Mouse (Mus musculus): Measurements from ENCODE around the gene Ech1. TPM values are rescaled to one million over a fixed set of nuclear protein-coding genes. Genes with fewer than 3 reads are reported as not detected.

Ech1 gene
- total and polyA plus RNA-seq, 2 experiments from 2014 or later, result 806 to 823 TPM

DNA sequence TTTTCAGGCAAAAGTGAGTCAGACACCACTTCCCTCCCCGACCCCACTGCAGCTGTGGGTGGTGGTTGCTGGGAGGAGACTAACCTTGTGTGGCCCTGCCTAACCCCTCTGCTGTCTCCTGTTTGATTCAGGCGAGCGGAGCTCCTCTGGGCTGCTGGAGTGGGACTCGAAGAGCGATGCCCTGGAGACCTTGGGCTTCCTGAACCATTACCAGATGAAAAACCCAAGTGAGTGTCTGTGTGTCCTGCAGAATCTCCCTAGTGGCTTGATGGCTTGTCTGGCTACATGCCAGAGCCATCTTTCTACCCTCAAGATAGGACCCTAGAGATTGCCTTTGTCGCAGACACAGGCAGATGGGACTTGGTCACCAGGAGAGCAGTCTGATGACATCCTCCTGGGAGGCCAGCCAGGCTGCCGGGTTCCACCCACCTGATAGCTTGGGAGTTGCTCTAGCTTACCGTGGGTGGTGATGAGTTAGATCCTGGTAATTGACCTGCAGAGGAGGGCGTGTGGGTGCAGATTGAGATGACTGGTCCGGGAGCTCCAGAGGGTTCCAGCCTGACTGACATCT is 3.7 kb upstream of the Ech1 start:
- peak overlapping the region; percentile 66 for H3K27ac ChIP-seq (ENCODE audit: low read depth)
- ATAC-seq (ENCODE audit: insufficient read depth, low read depth) (no peak), DNase-seq (ENCODE audit: low spot score) (no peak)
- 42% methylated on average over 10 of the region's 10 CpGs for WGBS
- H3K9ac ChIP-seq (replicated peaks; ENCODE audit: low read depth, low read length), result no peak overlapping the region
- no peaks in the 10 kb centered on the region for H3K27me3 ChIP-seq (ENCODE audit: control insufficient read depth, insufficient read depth, low read length)
- TF ChIP-seq CTCF (IDR thresholded peaks at IDR 0.05; ENCODE audit: low read depth), result no peak
- TF ChIP-seq EP300 (IDR thresholded peaks at IDR 0.05; ENCODE audit: low read depth), result no peak
- H3K36me3 ChIP-seq (replicated peaks; ENCODE audit: control insufficient read depth, insufficient read depth, low read length), result peaks cover 67% of the 10 kb centered on the region
- no peaks in the 10 kb centered on the region for H3K9me3 ChIP-seq (replicated peaks; ENCODE audit: control insufficient read depth, low read length)
- no peak overlapping the region for H3K4me2 ChIP-seq (ENCODE audit: low read depth, low read length)
- peaks cover 19% of the 10 kb centered on the region for H3K4me1 ChIP-seq (ENCODE audit: control insufficient read depth, insufficient read depth)
- no peak overlapping the region for H3K4me3 ChIP-seq (ENCODE audit: low read depth, low read length)

DNA sequence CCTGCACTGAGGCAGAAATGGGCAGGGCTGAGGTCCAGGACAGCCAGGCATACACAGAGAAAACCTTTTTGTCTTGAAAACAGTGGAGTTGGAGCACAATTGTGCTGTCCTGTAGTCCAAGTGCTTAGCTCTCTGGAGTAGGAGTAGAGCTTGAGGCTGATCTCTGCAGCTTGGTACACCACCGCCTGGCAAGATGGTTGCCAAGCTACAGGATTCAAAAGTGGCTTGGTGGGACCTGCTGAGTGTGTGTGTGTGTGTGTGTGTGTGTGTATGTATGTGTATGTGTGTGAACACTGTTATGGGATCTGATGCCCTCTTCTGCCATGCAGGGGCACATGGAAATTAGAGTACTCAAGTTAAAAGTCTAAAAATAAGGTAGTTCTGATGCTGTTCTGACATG is 2.5 kb upstream of the Ech1 start:
- Histone ChIP-seq H3K4me2 (ENCODE audit: low read depth, low read length) (no peak overlapping the region), H3K36me3 (replicated peaks; ENCODE audit: control insufficient read depth, insufficient read depth, low read length) (peaks cover 55% of the 10 kb centered on the region), H3K4me3 (ENCODE audit: low read depth, low read length) (no peak overlapping the region), H3K4me1 (ENCODE audit: control insufficient read depth, insufficient read depth) (peaks cover 24% of the 10 kb centered on the region), H3K27ac (ENCODE audit: low read depth) (peak overlapping the region; percentile 94), H3K9me3 (replicated peaks; ENCODE audit: control insufficient read depth, low read length) (no peaks in the 10 kb centered on the region), H3K27me3 (ENCODE audit: control insufficient read depth, insufficient read depth, low read length) (no peaks in the 10 kb centered on the region), H3K9ac (replicated peaks; ENCODE audit: low read depth, low read length) (no peak overlapping the region)
- ATAC-seq (ENCODE audit: insufficient read depth, low read depth), result no peak
- WGBS, result 61% methylated on average over 1 of the region's 1 CpGs
- DNase-seq (ENCODE audit: low spot score), result no peak
- no peak for TF ChIP-seq CTCF (IDR thresholded peaks at IDR 0.05; ENCODE audit: low read depth)
- TF ChIP-seq EP300 (IDR thresholded peaks at IDR 0.05; ENCODE audit: low read depth), result no peak

DNA sequence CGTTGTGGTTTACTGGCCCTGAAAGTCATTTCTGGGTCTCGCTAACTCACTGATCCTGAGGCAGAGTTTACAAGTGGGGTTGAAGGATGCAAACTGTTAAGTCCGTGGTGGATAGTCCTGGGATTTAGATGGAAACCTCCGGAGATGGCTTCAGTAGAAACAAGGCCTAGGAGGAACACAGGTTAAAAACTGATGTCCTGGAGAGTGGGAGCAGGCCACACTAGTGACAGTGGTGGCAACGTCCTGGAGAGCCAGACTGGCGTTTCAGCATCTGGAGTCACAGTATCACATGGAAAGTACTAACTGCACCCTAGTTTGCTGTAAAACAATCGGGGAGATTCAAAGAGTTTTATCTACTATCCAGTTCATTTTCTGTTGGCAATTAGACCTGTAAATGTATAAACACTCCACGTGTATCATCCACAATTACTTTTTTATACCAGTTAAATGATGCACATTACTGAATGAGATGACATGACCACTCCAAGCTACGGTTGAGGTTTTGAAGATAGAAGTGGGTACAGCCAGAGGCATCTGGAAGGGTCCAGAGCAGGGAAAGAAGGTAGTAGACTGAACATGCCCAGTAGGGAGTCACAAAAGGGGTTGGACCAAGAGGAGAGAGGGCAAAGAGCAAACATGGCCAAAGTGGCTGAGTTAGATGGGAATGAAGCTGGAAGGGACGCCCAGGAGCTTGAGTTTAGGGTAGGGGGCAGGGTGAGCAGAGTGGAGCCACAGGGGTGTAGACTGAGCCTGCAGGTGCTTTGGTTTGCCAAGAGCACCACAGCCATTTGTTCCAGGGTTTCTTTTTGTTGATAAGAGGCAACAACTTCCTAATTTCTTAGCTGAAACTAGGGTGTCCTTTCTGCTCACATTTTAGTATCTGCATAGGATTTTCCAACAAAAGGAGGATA is 1.8 kb upstream of the Ech1 start:
- H3K9me3 ChIP-seq (replicated peaks; ENCODE audit: control insufficient read depth, low read length), result no peaks in the 10 kb centered on the region
- H3K4me1 ChIP-seq (ENCODE audit: control insufficient read depth, insufficient read depth), result peaks cover 27% of the 10 kb centered on the region
- no peak overlapping the region for H3K4me3 ChIP-seq (ENCODE audit: low read depth, low read length)
- no peak overlapping the region for H3K4me2 ChIP-seq (ENCODE audit: low read depth, low read length)
- H3K9ac ChIP-seq (replicated peaks; ENCODE audit: low read depth, low read length), result no peak overlapping the region
- no peak for ATAC-seq (ENCODE audit: insufficient read depth, low read depth)
- H3K27me3 ChIP-seq (ENCODE audit: control insufficient read depth, insufficient read depth, low read length), result no peaks in the 10 kb centered on the region
- DNase-seq (ENCODE audit: low spot score), result no peak
- 51% methylated on average over 10 of the region's 10 CpGs for WGBS
- H3K27ac ChIP-seq (ENCODE audit: low read depth), result peak overlapping the region; percentile 94
- peaks cover 48% of the 10 kb centered on the region for H3K36me3 ChIP-seq (replicated peaks; ENCODE audit: control insufficient read depth, insufficient read depth, low read length)
- TF ChIP-seq EP300 (IDR thresholded peaks at IDR 0.05; ENCODE audit: low read depth) (no peak), CTCF (IDR thresholded peaks at IDR 0.05; ENCODE audit: low read depth) (no peak)

DNA sequence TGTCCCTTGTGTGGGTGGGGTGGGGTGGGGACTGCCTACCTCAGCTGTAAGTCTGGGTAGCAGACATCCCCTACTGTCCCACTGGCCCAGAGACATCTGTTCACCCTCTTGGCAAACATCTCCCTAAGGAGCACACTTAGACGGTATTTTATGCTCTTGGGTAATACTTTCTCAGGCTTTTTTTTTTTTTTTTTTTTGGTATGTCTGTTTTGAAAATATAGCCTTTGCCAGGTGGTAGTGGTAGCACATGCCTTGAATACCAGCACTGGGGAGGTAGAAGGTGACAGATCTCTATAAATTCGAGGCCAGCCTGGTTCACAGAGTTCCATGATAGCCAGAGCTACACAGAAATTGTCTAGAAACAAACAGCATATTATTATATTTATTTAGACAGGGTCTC is 1.1 kb upstream of the Ech1 start:
- Histone ChIP-seq H3K9ac (replicated peaks; ENCODE audit: low read depth, low read length) (peak overlapping the region; percentile 56; the same call in 1 of the 2 replicates), H3K4me3 (ENCODE audit: low read depth, low read length) (no peak overlapping the region), H3K4me1 (ENCODE audit: control insufficient read depth, insufficient read depth) (peaks cover 27% of the 10 kb centered on the region), H3K9me3 (replicated peaks; ENCODE audit: control insufficient read depth, low read length) (no peaks in the 10 kb centered on the region), H3K36me3 (replicated peaks; ENCODE audit: control insufficient read depth, insufficient read depth, low read length) (peaks cover 46% of the 10 kb centered on the region), H3K4me2 (ENCODE audit: low read depth, low read length) (no peak overlapping the region), H3K27ac (ENCODE audit: low read depth) (peak overlapping the region; percentile 94), H3K27me3 (ENCODE audit: control insufficient read depth, insufficient read depth, low read length) (no peaks in the 10 kb centered on the region)
- ATAC-seq (ENCODE audit: insufficient read depth, low read depth) (no peak), DNase-seq (ENCODE audit: low spot score) (no peak)
- TF ChIP-seq CTCF (IDR thresholded peaks at IDR 0.05; ENCODE audit: low read depth) (no peak), EP300 (IDR thresholded peaks at IDR 0.05; ENCODE audit: low read depth) (no peak)
- 22% methylated on average over 2 of the region's 2 CpGs for WGBS

DNA sequence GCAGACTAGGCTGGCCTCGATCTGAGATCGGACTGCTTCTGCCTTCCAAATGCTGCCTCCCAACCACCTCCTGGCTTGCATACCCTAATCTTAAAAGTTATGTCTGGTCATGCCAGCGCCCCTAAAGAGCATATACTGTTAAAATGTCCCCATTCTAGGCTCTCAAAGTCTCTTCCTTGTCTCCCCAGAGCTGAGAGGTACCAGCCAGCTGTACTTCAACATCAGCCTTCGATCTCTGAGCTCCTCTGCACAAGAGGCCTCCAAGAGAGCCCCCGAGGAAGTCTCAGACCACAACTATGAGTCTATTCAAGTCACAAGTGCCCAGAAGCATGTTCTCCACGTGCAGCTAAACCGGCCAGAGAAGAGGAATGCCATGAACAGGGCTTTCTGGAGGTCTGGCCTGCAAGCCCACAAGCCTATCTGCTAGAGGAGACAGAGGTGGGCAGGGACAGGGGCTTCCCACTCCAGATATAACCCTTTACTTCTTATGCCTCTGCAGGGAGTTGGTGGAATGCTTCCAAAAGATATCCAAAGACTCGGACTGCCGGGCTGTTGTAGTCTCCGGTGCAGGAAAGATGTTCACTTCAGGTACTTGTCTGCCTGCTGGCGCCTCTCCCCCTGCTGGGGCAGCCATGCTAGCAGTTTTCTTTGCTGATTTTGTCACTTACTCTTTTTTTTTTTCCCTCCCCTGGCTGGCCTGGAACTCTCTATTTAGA is 827 bp downstream of the Ech1 start:
- Histone ChIP-seq H3K4me2 (ENCODE audit: low read depth, low read length) (peak overlapping the region; percentile 60), H3K9ac (replicated peaks; ENCODE audit: low read depth, low read length) (peak overlapping the region; percentile 74), H3K9me3 (replicated peaks; ENCODE audit: control insufficient read depth, low read length) (no peaks in the 10 kb centered on the region), H3K4me3 (ENCODE audit: low read depth, low read length) (peak overlapping the region; percentile 54), H3K27ac (ENCODE audit: low read depth) (peak overlapping the region; percentile 94), H3K4me1 (ENCODE audit: control insufficient read depth, insufficient read depth) (peaks cover 19% of the 10 kb centered on the region), H3K27me3 (ENCODE audit: control insufficient read depth, insufficient read depth, low read length) (no peaks in the 10 kb centered on the region), H3K36me3 (replicated peaks; ENCODE audit: control insufficient read depth, insufficient read depth, low read length) (peaks cover 36% of the 10 kb centered on the region)
- TF ChIP-seq CTCF (IDR thresholded peaks at IDR 0.05; ENCODE audit: low read depth) (no peak), EP300 (IDR thresholded peaks at IDR 0.05; ENCODE audit: low read depth) (no peak)
- peak; percentile 8; the same call in 1 of the 2 replicates for ATAC-seq (ENCODE audit: insufficient read depth, low read depth)
- DNase-seq (ENCODE audit: low spot score), result no peak
- 29% methylated on average over 11 of the region's 11 CpGs for WGBS

All from heart, postnatal 0 days (tissue).